Mouse (Mus musculus): ENCODE measurements at regions not wholly inside any gene's neighbourhood (a gene's known extent, or its start where the extent isn't known, plus 50 kb on each side); places are given as distances from the start of the nearest gene placed in this dataset.

DNA sequence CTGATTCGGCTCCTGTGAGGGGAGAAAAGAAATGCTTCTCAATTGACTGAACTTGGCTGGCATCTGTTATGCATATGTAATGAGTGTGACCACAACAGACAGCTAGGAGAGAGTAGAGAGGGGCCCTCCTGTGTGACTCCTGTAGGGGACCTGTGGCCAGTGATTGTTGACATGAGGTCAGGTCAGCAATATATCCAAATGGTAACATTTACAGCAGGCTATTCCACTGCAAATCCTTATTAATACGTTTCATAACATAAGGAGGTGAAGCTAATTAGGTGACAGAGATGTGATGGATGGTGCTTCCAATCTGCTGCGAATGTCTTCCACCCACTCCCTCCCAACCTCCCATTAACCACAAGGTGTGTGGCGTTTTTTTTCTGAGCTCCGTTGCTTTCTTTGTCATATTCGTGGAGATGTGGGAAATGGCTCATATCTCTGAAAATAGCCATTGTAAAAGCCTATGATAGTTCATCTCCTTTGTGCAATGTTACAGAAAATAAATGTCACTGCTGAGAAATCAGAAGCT lies 309.5 kb downstream of the Irx1 start:
- no peak for DNase-seq (ENCODE audit: low read depth, low spot score)

DNA sequence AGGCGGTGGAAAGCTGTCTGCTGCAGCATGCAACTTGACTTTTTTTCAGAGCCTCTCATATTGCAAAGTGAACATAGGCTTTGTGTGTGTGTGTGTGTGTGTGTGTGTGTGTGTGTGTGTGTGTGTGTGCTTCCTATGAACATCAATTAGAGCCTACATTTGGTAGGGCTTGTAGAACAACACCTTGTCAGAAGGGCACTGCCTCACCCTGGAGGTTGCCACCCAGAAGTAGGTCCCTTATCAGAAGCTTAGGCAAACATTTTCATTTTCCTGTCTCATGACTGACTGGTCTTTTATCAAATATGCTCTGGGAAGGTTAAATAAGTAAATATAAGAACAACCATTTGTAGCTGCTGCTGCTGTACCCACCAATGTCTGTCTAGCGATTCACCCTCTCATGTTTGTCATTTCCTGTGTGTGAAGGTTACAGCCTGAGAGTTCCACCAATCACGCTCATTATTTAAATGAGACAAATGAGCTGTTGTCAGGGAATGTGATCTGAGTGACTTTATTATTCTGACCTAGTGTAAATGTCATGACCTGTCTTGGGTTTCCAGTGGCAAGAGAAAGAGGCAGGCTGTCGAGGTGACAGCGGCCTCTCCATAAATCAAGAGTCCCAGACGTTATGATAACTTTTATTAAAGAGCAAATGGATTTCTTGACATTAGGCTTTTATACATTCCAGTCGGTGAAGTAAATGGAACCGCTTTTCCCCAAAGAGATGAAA lies 310.1 kb downstream of the Irx1 start:
- no peak for DNase-seq (ENCODE audit: low read depth, low spot score)

DNA sequence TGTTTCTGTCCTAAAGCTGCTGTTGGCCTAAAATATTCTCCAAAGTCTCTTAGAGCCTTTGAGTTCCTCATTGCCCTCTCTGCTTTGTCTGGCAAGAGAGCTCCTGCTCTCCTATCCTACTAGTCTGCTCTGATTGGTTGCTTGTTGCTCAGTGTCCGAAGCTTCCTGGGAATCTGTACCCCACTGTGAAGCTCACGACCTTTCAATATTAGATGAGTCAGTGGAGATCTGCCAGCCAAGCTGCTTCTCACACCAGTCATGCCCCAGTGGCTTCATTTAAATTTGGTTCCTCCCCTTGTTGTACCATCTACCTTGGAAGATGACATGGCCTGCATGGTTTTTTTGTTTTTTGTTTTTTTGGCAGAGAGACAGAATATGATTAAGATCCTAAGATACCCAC lies 313.6 kb downstream of the Irx1 start:
- DNase-seq (ENCODE audit: low read depth, low spot score) = no peak

DNA sequence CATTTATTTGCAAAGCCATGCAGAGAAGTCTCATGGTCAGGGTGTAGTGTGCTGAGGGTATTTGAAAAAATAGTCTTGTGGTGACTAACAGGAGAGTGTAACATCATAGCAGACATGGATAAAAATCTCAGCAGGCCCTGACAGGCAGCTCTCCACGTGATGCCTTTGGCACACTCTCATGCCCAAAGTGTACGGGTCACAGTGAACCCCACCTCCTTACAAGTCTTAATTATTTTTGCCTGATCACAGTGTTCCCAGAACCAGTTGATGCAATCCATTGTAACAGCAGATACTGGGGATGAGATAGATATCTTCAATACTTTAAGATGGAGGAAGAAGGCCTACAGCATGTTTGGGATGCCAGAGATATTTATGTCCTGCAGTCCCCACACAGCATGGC lies 314.5 kb downstream of the Irx1 start:
- no peak for DNase-seq (ENCODE audit: low read depth, low spot score)

DNA sequence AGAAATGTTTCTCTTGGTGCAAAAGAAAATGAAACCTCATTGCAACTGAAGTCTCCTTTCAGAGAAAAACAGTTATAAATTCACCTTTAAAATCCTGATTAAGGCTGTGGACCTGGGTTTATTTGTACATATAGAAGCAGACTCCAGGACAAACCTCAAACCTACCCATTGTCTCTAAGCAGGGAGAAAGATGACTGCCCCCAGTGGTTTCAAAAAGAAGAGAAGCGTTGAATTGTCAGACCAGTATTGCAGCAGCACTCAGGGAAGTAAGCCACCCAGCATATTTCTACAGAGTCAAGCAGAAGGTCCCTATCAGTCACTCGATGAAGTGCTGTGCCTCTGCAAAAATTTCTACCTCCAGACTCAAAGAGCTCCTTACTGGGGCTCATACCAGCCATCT lies 332.1 kb downstream of the Irx1 start:
- no peak for DNase-seq (ENCODE audit: low read depth, low spot score)

DNA sequence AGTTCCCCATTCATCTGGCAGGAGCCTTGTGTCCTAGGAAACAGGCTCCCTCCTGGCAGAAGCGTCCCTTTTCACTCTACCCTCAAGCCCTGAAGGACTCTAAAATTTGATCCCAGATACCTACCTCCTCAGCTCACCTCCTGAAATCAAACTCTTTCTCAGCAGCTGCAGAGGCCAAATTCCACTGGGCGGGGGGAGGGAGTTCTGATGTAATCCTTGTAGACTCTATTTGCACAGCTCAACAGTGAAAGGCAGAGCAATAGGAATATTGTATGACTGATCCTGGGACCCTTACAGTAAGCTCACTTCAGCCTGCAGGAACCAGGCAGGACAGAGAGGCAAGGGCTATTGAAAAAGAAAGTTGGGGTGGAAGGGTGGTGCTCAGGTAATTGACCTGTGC lies 346.3 kb downstream of the Irx1 start:
- no peak for DNase-seq (ENCODE audit: low read depth, low spot score)

DNA sequence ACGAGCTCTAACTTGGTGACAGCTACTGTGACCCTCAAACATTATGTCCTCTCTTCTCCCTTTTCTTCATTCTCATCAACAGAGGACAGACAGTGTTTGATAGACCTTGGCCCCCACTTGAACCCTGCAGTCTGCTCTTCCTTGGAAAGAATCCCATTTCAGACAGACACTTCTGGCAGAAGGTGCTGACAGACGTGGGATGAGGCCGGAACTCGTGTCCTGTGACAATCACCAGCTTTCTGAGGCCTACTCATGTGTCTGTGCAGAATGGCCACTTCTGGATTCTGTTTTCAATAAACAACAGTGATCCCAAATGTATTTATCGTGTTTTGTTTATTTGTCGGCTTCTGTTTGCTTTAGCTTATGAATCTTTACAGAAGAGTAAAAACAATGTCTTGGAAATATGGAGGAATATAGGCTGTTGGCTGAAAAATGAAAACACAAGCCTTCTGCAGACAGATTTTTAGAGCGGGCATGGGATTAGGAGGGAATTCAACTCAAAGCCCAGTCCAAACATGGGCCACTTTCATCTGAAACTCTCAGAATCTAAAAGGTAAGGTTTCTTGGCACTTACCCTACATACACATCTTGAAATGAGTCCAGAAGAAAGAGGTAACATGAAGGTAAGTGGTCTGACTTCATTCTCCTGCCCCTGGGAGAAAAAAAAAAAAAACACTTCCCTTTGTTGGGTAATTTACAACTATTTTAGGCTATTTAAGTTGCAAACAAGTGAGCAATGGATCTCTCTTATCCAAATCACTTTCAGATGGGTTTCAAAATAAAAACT lies 350.9 kb downstream of the Irx1 start:
- DNase-seq (ENCODE audit: low read depth, low spot score) = no peak

DNA sequence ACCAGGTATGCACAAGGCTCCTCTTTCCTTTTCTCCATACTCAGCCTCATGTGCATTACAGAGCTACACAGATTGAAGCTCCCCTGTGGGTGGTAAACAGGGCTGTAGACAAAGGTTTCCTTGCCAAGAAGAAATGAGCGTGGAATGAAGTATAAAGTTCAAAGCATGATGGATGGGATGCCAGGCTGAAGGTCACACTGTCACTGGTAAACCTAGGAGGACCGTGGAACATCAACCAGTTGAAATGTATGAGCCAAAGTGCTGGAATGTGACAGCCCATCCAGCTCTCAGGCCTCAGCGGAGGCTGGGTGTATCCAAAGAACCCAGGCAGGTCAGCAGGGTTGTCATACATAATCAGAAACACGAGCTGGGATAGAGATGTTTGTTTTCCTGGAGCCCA lies 381.0 kb downstream of the Irx1 start:
- no peak for DNase-seq (ENCODE audit: low read depth, low spot score)

DNA sequence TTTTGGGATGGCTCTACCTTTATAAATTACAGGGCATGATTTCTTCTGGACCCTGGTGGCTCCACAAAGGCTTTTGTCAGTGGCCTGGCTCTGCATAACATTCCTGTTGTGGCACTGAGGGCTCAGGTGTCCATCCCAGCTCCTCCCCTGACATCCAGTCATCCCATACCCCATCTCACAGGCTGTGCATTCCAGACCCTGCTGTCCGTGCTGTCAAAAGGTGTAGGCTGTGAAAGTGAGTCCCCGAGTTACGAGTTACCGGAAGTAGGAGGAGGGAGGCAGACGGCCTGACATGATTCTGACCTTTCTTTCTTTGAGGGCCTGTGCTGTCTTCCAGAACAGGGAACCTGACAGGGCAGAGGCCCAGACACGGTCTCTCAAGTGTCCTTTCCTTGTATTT lies 397.6 kb downstream of the Irx1 start:
- DNase-seq (ENCODE audit: low read depth, low spot score) = no peak

DNA sequence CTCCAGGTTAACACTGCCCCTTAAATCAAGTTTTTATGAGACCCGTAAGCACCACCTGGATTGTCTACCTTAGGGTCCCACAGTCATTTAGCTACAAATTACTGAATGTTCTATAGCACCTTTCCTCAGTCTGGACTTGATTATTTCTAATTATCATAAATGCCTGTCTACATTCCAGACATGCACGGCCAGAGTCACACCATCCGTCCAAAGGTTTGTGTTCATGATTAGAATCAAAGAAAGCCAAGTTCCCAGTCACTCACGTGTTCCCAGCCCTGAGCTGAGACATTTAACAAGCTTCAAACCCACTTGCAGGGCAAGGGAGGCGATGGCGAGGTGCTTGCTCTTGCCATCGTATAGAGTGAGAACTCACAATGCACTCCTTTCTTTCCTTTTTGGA lies 398.1 kb downstream of the Irx1 start:
- DNase-seq (ENCODE audit: low read depth, low spot score) = no peak

DNA sequence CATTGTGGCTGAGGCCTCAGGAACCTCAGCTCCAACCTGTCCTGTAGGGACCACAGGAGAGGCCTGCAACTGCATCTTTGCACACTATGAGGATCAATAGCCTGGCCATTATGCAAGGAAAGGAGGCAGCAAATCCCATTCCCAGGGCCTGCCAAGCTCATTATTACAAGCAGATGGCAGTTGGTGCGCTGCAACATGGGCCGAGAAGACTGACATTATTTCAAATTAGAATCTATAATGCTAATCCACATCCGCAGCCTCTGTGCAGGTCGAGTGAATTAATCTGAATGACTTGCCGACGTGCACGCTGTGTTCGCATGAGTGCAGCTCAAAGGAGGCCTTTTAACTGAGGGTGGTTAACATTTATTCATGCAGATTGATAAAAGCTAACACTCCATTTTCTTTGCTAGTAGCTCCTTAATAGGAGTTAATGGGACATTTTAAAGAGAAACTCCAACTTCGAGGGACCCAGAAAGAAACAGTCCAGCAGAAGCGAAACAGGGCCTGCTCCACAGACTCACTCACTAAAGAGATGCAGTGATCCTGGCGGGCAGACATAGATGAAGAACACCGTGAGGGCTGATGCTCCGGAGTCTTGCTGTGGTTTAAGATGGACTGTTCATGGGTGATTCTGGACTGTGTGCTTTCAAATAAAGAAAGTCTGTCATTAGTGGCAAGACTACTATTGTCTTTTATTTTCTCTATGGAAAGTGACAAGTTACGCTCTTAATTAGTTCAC lies 404.9 kb downstream of the Irx1 start:
- no peak for DNase-seq (ENCODE audit: low read depth, low spot score)

DNA sequence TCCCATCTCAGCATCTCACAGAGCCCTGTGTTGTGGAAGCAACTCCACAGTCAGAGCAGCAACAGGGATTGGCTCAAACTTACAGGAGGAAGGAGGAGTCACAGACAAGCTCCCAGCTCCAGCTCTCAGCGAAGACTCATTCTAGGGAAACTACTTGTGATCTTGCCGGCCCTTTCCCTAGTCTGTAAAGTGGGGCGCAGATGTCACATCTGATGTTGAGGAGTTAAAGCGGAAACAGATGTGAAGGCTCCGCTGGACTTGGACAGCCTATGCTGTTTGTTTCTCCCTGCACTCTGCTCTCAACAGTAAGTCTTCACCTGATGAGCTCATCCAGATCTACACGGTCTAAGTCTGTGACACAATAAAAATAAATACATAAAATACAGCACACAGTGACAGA lies 408.1 kb downstream of the Irx1 start:
- no peak for DNase-seq (ENCODE audit: low read depth, low spot score)

DNA sequence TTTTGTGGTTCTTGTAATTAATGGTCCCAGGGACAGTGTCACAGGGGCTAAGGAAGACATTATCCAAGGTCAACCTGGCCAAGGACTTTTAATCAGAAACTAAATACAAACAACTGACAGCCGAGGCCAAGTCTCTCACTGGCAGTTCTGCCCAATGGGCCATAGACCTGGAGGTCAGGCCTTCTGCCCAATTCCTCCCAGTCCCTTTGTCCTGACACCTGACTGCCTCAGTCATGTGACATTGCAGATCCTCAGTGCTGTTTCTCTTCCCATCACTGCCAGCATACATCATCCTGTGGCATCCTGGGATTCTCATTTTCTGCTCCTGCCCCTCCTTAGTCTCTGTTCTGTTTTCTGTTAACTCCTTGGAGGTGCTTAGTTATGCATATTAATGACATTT lies 413.4 kb downstream of the Irx1 start:
- no peak for DNase-seq (ENCODE audit: low read depth, low spot score)

DNA sequence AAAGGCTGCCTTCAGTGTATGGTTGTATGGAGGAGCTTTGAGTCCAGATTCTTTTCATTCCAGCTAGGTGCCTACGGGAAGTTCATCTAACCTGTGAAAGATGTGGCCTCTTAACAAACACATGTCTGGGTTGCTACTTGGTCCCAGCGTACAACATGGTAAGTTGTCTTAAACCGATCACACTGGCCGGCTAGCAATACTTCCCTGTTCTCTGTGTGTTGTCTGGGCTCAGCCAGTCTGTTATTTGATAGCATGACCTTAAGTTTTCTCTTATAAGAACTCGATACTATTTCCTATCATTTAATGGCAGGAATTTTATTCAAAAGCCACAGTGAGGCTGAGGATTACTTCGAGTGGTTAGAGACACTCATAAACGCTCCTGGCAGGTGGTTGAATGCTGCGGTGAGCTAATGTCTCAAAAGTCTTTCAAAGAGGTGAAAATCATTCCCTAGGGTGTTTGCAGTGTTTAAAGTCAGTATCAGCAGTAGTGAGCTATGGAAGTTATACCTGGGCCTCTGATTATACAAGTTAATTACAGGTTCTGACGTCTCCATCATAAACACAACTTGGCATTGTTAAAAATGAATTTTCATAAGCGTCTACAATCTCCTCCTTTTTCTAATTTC lies 414.2 kb downstream of the Irx1 start:
- no peak for DNase-seq (ENCODE audit: low read depth, low spot score)

DNA sequence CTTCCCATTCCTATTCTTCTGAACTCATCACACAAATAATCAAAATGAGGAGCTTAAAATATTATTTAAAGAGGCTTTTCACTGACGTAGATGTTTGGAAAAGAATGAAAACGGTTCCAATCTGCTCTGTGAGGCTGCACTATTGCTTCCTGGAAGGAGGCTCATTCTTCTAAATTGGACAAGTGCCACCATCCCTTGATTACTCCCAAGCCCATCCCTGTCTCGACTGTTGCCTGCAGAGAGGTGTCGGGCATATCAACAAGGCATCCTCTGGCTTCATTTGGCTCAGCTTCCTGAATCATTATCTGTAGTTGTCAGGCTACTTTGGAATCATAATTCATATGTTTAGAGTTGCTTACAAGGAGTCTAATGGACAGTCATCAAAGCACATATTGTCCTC lies 425.3 kb downstream of the Irx1 start:
- DNase-seq (ENCODE audit: low read depth, low spot score) = no peak

DNA sequence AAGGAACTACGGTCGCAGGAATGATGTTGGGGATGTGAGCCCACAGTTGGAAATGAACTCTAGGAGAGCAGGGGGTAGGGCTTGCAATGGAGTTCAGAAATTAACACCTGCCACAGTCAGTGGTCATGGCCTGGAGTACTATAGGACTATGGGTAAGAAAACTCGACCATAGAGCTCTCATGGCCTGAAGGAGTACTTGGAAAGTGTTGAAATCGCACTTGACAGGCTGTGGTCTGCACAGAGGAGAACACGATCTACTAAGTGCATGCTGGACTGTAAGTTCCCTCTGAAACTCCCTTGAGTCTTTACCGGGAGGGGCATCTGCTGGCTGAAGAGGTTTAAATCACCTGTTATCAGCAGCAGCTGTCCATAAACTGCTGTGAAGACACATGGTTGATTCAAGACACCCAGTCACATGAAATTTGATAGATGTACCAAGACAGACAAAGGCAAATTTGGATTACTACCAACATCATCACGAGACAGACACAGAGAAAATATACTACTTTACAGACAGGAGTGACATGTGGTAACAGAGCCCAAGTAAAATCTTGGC lies 430.6 kb downstream of the Irx1 start:
- DNase-seq (ENCODE audit: low read depth, low spot score) = no peak

DNA sequence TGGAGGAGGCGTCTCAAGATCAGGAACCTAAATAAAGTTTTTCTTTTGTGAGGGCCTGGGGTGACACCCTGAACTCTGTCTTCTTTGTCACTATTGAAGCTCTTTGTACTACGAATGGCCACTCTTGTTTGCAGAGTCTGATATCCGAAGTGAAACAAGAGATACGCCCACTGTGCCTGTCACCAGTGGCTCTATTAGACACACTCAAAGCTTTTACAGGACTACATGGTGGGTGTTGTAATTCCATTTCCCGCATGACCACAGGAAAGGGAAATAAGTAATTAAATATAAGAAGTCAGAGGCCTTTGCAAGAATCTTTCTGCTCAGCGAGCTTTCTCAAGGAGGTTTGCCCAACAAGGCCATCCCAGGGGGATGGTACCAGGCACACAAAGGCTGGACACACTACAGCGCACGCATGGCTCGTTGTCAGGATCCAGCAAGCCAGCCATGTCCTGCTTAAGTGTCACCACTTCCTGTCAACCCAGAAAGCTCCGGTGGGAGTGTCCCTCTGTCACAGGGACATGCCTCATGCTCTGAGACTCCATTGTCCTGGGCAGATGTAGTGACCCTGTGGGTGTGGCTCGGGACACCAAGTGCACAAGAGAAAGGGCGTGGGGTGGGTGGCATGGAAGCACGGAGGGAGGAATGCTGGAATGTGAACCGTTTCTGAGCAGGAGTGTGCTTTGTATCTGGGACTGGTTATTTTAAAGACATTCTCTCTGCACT lies 434.0 kb downstream of the Irx1 start:
- DNase-seq (ENCODE audit: low read depth, low spot score) = no peak

DNA sequence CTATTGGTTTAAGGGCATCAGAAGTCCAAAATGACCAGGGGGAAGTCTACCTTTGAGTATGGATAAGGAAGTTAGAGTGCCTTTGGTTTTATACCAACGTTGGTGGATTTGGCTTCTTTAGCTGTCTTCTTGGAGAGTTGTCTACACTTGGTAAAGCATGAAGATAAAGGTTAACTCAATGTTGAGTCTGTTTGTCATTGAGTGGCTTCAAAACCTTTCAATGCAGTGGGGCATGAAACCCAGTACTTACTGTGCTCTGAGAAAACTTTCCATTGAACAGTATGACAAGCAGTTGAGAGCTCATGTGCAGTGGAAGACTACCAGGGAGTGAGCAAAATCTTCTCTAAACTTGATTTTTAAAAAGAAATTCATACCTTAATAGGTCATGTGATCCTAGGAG lies 445.7 kb downstream of the Irx1 start:
- no peak for DNase-seq (ENCODE audit: low read depth, low spot score)

DNA sequence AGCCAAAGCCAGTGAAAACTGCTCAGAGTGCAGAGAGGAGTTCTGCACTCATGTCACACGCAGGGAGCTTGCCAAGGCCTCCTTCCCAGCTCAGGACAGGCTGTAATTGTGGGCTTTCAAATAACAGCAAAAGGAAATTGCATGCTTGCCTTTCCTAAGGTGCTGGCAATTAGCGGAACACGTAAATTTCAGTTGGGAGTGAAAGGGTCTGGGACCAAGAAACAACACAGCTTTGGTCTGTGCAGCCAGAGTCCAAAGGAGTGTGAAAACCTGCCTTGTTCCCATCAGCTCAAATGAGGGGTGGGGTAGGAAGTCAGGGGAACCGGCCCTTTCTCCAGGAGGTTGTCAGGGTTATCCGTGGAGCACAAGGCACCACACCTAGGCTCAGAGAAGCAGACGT lies 450.3 kb downstream of the Irx1 start:
- no peak for DNase-seq (ENCODE audit: low read depth, low spot score)

DNA sequence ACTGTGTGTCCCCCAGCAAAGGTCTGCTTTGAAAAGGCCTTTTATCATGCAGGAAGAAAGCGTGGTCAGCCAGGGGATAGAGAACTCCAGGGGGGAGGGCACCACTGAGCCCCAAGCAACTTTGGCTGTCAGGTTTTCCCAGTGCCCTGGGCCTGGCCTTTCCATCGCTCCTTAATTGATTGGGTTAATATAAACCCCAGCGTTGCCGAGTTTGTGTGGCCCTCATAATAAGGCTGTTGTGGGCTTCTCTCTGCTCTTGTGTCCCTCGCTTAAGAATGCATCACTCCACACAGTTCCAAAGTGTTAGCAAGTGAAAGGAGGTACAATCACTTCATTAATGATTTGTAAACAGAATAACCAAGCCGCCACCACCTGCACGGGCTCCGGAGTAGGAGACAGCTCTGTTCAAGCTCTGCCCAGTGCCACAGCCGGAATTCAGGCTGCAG lies 455.5 kb downstream of the Irx1 start:
- no peak for DNase-seq (ENCODE audit: low read depth, low spot score)

DNA sequence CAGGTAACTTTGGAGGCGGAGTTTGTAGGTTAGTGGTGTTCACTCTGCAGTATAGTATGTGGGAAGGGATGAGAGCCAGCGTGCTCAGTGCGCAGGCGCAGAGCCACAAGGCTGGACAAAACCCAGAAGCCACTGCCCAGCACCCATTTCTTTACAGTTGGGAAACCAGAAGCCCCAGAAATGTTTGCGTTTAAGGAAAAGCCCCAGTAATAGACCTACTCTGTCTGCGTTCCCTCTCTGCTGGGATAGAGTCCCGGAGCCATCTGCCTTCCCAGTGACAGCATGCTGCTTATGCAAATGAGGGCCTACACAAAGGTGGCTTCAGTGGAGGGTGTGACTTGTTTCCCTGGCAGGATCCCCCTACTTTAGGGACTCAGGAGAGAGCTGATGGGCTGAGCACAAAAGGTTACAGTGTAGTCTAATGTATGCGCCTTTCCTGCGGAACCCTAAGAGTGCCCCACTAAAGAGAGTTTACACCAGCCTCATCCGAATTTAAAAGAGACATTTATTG lies 456.0 kb downstream of the Irx1 start:
- no peak for DNase-seq (ENCODE audit: low read depth, low spot score)

Data from c-Kit-negative CD71-positive TER-119-positive erythroid progenitor cells, embryonic 14.5 days (primary cell).